Mouse (Mus musculus): ENCODE measurements around the gene Dppa1. TPM values are rescaled to one million over a fixed set of nuclear protein-coding genes. Genes with fewer than 3 reads are reported as not detected.

The Dppa1 gene
- not detected for polyA plus RNA-seq (2017; shearing (Covaris generic))

DNA sequence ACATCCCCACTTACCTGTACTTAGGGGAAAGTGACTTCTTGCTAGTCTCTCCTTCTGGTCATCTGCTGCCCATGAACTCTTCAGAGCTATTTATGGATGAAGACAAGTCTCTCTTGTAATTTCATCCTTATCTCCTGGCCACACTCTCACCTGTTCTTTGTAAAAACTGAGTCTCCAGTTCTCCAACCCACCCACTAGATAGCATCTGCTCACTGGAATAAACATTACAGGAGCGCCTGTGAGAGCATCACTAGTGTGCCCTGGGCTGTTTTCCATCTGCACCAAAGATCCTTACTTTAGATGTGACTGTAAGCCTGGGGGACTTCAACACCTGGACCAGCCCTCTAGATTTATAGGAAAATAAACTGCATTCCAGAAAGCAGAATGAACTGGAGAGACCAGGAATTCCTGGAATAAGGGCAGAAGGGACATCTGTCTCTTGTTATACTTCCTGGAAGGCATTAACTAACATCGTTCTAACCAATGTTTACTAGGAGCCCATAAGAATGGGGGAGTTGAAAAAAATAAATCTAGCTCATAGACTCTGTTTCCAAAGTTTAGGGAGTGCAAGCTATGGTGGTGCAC lies at the start of gene Dppa1:
TSS of gene Dppa1 (minus strand) at position 51 of the 585 bp plus-strand sequence.

GRCm38 (mm10) chr11:46571327-46571726 lies 57.7 kb downstream of the Dppa1 start, which contains the start of gene BC053393:
Gene BC053393, plus strand, starts transcription at chr11:46571536.

Other genes with a start within 250 kb of the Dppa1 start
- 285 TPM for gene Itk, start 239.7 kb downstream of the Dppa1 start, polyA plus RNA-seq (2017; shearing (Covaris generic))
- gene Fam71b, start 232.7 kb downstream of the Dppa1 start, polyA plus RNA-seq (2017; shearing (Covaris generic)), result 1.8 TPM
- 67.4 TPM for gene Med7, start 192.3 kb downstream of the Dppa1 start, polyA plus RNA-seq (2017; shearing (Covaris generic))
- gene Havcr2, start 174.3 kb downstream of the Dppa1 start, polyA plus RNA-seq (2017; shearing (Covaris generic)), result 3.3 TPM
- gene Gm12169, start 105.0 kb downstream of the Dppa1 start, polyA plus RNA-seq (2017; shearing (Covaris generic)), result 1.7 TPM
- gene BC053393, start 57.7 kb downstream of the Dppa1 start, polyA plus RNA-seq (2017; shearing (Covaris generic)), result not detected
- not detected for gene Timd2, start 77.8 kb upstream of the Dppa1 start, polyA plus RNA-seq (2017; shearing (Covaris generic))
- gene Havcr1, start 105.8 kb upstream of the Dppa1 start, polyA plus RNA-seq (2017; shearing (Covaris generic)), result not detected
- 0.33 TPM for gene Timd4, start 181.5 kb upstream of the Dppa1 start, polyA plus RNA-seq (2017; shearing (Covaris generic))

Measured in activated CD4-positive, CD25-positive, alpha-beta regulatory T cell, adult 9 weeks (primary cell).